Mouse (Mus musculus): ENCODE results near the gene Pi4k2a. TPM values are rescaled to one million over a fixed set of nuclear protein-coding genes. Genes with fewer than 3 reads are reported as not detected.

Gene Pi4k2a
- polyA plus RNA-seq, 1 experiment from 2014 or later = 7.0 TPM

- peak overlapping the region; percentile 88 for H3K4me3 ChIP-seq (replicated peaks; ENCODE audit: low read length)
- peaks cover 15% of the 10 kb centered on the region for H3K4me1 ChIP-seq (ENCODE audit: control insufficient read depth, insufficient read depth, low read length)
- H3K9ac ChIP-seq (ENCODE audit: low read length) = peak overlapping the region; percentile 84
- H3K27ac ChIP-seq (ENCODE audit: low read length) = peak overlapping the region; percentile 91
- no peaks in the 10 kb centered on the region for H3K9me3 ChIP-seq (replicated peaks; ENCODE audit: control insufficient read depth, low read length)
- no peaks in the 10 kb centered on the region for H3K27me3 ChIP-seq (ENCODE audit: control insufficient read depth, insufficient read depth, low read length)
- H3K4me2 ChIP-seq (ENCODE audit: low read depth, low read length) = peak overlapping the region; percentile 76
- ATAC-seq (ENCODE audit: insufficient read depth, low FRiP score) = peak; percentile 54
- under 1% methylated on average over 52 of the region's 52 CpGs for WGBS
- no peaks in the 10 kb centered on the region; the same call in 1 of the 2 replicates for H3K36me3 ChIP-seq (ENCODE audit: control insufficient read depth, insufficient read depth, low read length)
Measured at GRCm38 (mm10) chr19:42090637-42091141, 419 bp downstream of the Pi4k2a start.

- no peak for ATAC-seq (ENCODE audit: insufficient read depth, low FRiP score)
- 83% methylated on average over 3 of the region's 3 CpGs for WGBS
- peaks cover 9% of the 10 kb centered on the region for H3K36me3 ChIP-seq (ENCODE audit: control insufficient read depth, insufficient read depth, low read length)
Measured at GRCm38 (mm10) chr19:42099406-42099805, 9.1 kb downstream of the Pi4k2a start.

DNA sequence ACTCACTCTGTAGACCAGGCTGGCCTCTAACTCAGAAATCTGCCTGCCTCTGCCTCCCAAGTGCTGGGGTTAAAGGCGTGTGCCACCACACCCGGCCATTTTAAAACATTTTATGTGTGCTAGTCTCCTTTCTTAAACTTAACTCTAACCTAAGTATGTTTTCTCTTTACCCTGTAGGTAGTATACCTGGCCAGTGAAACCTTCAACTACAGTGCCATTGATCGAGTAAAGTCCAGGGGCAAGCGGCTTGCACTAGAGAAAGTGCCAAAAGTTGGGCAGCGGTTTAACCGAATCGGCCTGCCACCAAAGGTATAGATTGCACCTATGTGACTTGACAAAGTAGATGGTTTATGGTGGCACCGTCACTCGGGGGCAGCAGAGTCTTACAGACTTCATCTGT is 14.4 kb downstream of the Pi4k2a start:
- H3K4me2 ChIP-seq (ENCODE audit: low read depth, low read length) = no peak overlapping the region
- H3K4me1 ChIP-seq (ENCODE audit: control insufficient read depth, insufficient read depth, low read length) = no peaks in the 10 kb centered on the region
- no peak overlapping the region for H3K4me3 ChIP-seq (replicated peaks; ENCODE audit: low read length)
- H3K9ac ChIP-seq (ENCODE audit: low read length) = no peak overlapping the region
- no peaks in the 10 kb centered on the region for H3K27me3 ChIP-seq (ENCODE audit: control insufficient read depth, insufficient read depth, low read length)
- H3K27ac ChIP-seq (ENCODE audit: low read length) = no peak overlapping the region
- no peaks in the 10 kb centered on the region for H3K9me3 ChIP-seq (replicated peaks; ENCODE audit: control insufficient read depth, low read length)
- no peak for ATAC-seq (ENCODE audit: insufficient read depth, low FRiP score)
- WGBS = 91% methylated on average over 9 of the region's 9 CpGs
- peaks cover 15% of the 10 kb centered on the region; the same call in 1 of the 2 replicates for H3K36me3 ChIP-seq (ENCODE audit: control insufficient read depth, insufficient read depth, low read length)

More at GRCm38 (mm10) chr19:42099406-42099805, 9.1 kb downstream of the Pi4k2a start:
- no peak overlapping the region for H3K9ac ChIP-seq (ENCODE audit: low read length)
- H3K4me1 ChIP-seq (ENCODE audit: control insufficient read depth, insufficient read depth, low read length) = no peaks in the 10 kb centered on the region
- H3K27me3 ChIP-seq (ENCODE audit: control insufficient read depth, insufficient read depth, low read length) = no peaks in the 10 kb centered on the region
- no peak overlapping the region for H3K4me3 ChIP-seq (replicated peaks; ENCODE audit: low read length)
- no peak overlapping the region for H3K27ac ChIP-seq (ENCODE audit: low read length)
- no peaks in the 10 kb centered on the region for H3K9me3 ChIP-seq (replicated peaks; ENCODE audit: control insufficient read depth, low read length)
- no peak overlapping the region for H3K4me2 ChIP-seq (ENCODE audit: low read depth, low read length)

- Histone ChIP-seq H3K9me3 (replicated peaks; ENCODE audit: control insufficient read depth, low read length) (no peaks in the 10 kb centered on the region), H3K9ac (ENCODE audit: low read length) (no peak overlapping the region), H3K4me1 (ENCODE audit: control insufficient read depth, insufficient read depth, low read length) (0 out of 2 replicates have a peak, but pooled peaks cover 3% of the 10 kb centered on the region), H3K4me3 (replicated peaks; ENCODE audit: low read length) (no peak overlapping the region), H3K27me3 (ENCODE audit: control insufficient read depth, insufficient read depth, low read length) (no peaks in the 10 kb centered on the region), H3K4me2 (ENCODE audit: low read depth, low read length) (no peak overlapping the region), H3K27ac (ENCODE audit: low read length) (peak overlapping the region; percentile 7; the same call in 1 of the 2 replicates), H3K36me3 (ENCODE audit: control insufficient read depth, insufficient read depth, low read length) (peaks cover 18% of the 10 kb centered on the region)
- no peak for ATAC-seq (ENCODE audit: insufficient read depth, low FRiP score)
- WGBS = 79% methylated on average over 4 of the region's 4 CpGs
Measured at GRCm38 (mm10) chr19:42115783-42116335, 25.6 kb downstream of the Pi4k2a start.

DNA sequence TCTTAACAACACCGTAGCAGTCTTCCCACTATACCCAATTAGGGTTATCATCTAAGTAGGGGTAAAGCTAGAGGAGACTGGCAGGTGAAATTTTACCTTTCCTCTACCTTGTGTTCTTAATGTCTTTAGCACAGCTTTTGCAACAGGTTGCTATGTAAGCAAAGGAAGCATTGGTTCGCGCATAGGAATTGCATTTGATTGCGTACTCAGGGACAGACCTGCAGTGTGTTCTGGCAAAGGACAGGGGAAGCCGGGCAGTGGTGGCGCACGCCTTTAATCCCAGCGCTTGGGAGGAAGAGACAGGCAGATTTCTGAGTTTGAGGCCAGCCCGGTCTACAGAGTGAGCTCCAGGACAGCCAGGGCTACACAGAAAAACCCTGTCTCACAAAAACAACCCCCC is 27.9 kb downstream of the Pi4k2a start:
- no peak for ATAC-seq (ENCODE audit: insufficient read depth, low FRiP score)
- H3K36me3 ChIP-seq (ENCODE audit: control insufficient read depth, insufficient read depth, low read length) = peaks cover 24% of the 10 kb centered on the region

GRCm38 (mm10) chr19:42118596-42118995 is 28.3 kb downstream of the Pi4k2a start:
- Histone ChIP-seq H3K4me2 (ENCODE audit: low read depth, low read length) (no peak overlapping the region), H3K9me3 (replicated peaks; ENCODE audit: control insufficient read depth, low read length) (no peaks in the 10 kb centered on the region), H3K4me1 (ENCODE audit: control insufficient read depth, insufficient read depth, low read length) (0 out of 2 replicates have a peak, but pooled peaks cover 3% of the 10 kb centered on the region), H3K9ac (ENCODE audit: low read length) (no peak overlapping the region), H3K27me3 (ENCODE audit: control insufficient read depth, insufficient read depth, low read length) (no peaks in the 10 kb centered on the region), H3K27ac (ENCODE audit: low read length) (no peak overlapping the region), H3K4me3 (replicated peaks; ENCODE audit: low read length) (no peak overlapping the region), H3K36me3 (ENCODE audit: control insufficient read depth, insufficient read depth, low read length) (peaks cover 26% of the 10 kb centered on the region)
- 64% methylated on average over 5 of the region's 5 CpGs for WGBS
- ATAC-seq (ENCODE audit: insufficient read depth, low FRiP score) = peak; percentile 39; the same call in 1 of the 2 replicates

More for the DNA sequence above, 27.9 kb downstream of the Pi4k2a start:
- Histone ChIP-seq H3K4me2 (ENCODE audit: low read depth, low read length) (no peak overlapping the region), H3K27me3 (ENCODE audit: control insufficient read depth, insufficient read depth, low read length) (no peaks in the 10 kb centered on the region), H3K27ac (ENCODE audit: low read length) (no peak overlapping the region), H3K9me3 (replicated peaks; ENCODE audit: control insufficient read depth, low read length) (no peaks in the 10 kb centered on the region), H3K4me1 (ENCODE audit: control insufficient read depth, insufficient read depth, low read length) (0 out of 2 replicates have a peak, but pooled peaks cover 3% of the 10 kb centered on the region), H3K9ac (ENCODE audit: low read length) (no peak overlapping the region), H3K4me3 (replicated peaks; ENCODE audit: low read length) (no peak overlapping the region)
- 90% methylated on average over 9 of the region's 9 CpGs for WGBS

GRCm38 (mm10) chr19:42120451-42120850 is 30.2 kb downstream of the Pi4k2a start:
- no peak overlapping the region for H3K4me3 ChIP-seq (replicated peaks; ENCODE audit: low read length)
- H3K27me3 ChIP-seq (ENCODE audit: control insufficient read depth, insufficient read depth, low read length) = no peaks in the 10 kb centered on the region
- peak; percentile 48; the same call in 1 of the 2 replicates for ATAC-seq (ENCODE audit: insufficient read depth, low FRiP score)
- 0 out of 2 replicates have a peak, but pooled peaks cover 3% of the 10 kb centered on the region for H3K4me1 ChIP-seq (ENCODE audit: control insufficient read depth, insufficient read depth, low read length)
- H3K27ac ChIP-seq (ENCODE audit: low read length) = no peak overlapping the region
- peaks cover 30% of the 10 kb centered on the region; the same call in 1 of the 2 replicates for H3K36me3 ChIP-seq (ENCODE audit: control insufficient read depth, insufficient read depth, low read length)
- no peak overlapping the region for H3K4me2 ChIP-seq (ENCODE audit: low read depth, low read length)
- 85% methylated on average over 8 of the region's 8 CpGs for WGBS
- H3K9me3 ChIP-seq (replicated peaks; ENCODE audit: control insufficient read depth, low read length) = no peaks in the 10 kb centered on the region
- H3K9ac ChIP-seq (ENCODE audit: low read length) = no peak overlapping the region

GRCm38 (mm10) chr19:42124684-42125083 is 34.4 kb downstream of the Pi4k2a start:
- Histone ChIP-seq H3K4me1 (ENCODE audit: control insufficient read depth, insufficient read depth, low read length) (peaks cover 7% of the 10 kb centered on the region), H3K4me2 (ENCODE audit: low read depth, low read length) (no peak overlapping the region), H3K27ac (ENCODE audit: low read length) (no peak overlapping the region), H3K36me3 (ENCODE audit: control insufficient read depth, insufficient read depth, low read length) (peaks cover 29% of the 10 kb centered on the region; the same call in 1 of the 2 replicates), H3K27me3 (ENCODE audit: control insufficient read depth, insufficient read depth, low read length) (no peaks in the 10 kb centered on the region), H3K4me3 (replicated peaks; ENCODE audit: low read length) (no peak overlapping the region), H3K9ac (ENCODE audit: low read length) (no peak overlapping the region), H3K9me3 (replicated peaks; ENCODE audit: control insufficient read depth, low read length) (no peaks in the 10 kb centered on the region)
- 77% methylated on average over 13 of the region's 13 CpGs for WGBS
- no peak for ATAC-seq (ENCODE audit: insufficient read depth, low FRiP score)

DNA sequence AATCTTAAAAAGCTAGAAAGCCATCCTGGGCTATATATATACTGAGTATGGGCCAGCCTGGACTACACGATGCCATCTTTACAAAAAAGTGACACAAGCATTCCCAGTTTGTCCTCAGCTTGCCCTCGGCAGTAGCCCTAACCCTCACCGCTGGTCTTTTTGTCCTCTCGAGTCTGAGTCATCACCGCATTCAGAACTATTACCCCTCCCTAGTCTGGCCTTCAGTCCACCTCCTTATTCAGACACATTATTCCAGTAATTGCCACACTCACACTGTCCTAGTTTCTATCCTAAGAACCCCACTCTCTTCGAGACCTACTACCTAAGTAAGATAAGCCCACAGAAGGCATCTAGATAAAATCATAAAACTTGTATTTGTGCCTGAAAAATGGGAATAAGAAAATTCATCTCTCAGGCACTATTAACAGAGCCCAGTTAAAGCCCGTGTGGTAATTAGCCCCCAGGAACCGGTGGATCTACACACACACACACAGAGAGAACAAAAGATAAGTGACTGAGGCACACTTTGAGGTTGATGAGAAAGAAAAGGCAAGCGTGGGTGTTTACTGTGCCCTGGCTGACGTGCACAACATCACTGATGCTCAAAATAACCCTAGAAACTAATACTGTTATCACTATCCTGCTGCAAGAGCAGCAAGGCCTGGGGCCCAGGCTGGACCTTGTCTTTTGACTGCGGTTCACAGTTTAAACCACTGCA is 35.4 kb downstream of the Pi4k2a start:
- Histone ChIP-seq H3K4me3 (replicated peaks; ENCODE audit: low read length) (no peak overlapping the region), H3K27ac (ENCODE audit: low read length) (no peak overlapping the region), H3K9ac (ENCODE audit: low read length) (no peak overlapping the region), H3K27me3 (ENCODE audit: control insufficient read depth, insufficient read depth, low read length) (no peaks in the 10 kb centered on the region), H3K36me3 (ENCODE audit: control insufficient read depth, insufficient read depth, low read length) (peaks cover 19% of the 10 kb centered on the region; the same call in 1 of the 2 replicates), H3K9me3 (replicated peaks; ENCODE audit: control insufficient read depth, low read length) (no peaks in the 10 kb centered on the region), H3K4me2 (ENCODE audit: low read depth, low read length) (no peak overlapping the region), H3K4me1 (ENCODE audit: control insufficient read depth, insufficient read depth, low read length) (peaks cover 12% of the 10 kb centered on the region)
- 74% methylated on average over 11 of the region's 11 CpGs for WGBS
- ATAC-seq (ENCODE audit: insufficient read depth, low FRiP score) = no peak
